Mouse (Mus musculus) midbrain, embryonic 15.5 days (tissue): ENCODE results near the gene D030056L22Rik. TPM values are rescaled to one million over a fixed set of nuclear protein-coding genes. Genes with fewer than 3 reads are reported as not detected.

Experiments
- ATAC-seq: fragments of 200-750 bp; cut with Nextera tagmentation; replicated peaks from 2 replicates; pipeline ENCODE4 v1.8.0; 2017; ENCODE audit warnings: moderate TSS enrichment
- H3K27ac ChIP-seq: fragments of 300-500 bp; sonication (generic); 2 replicates; pipeline ENCODE4 v1.5.1; 2015; ENCODE audit warnings: mild to moderate bottlenecking, inconsistent platforms
- H3K27me3 ChIP-seq: fragments of 300-500 bp; sonication (generic); replicated peaks from 2 replicates; pipeline ENCODE4 v1.6.1; 2015; ENCODE audit warnings: inconsistent platforms
- H3K36me3 ChIP-seq: fragments of 300-500 bp; sonication (generic); replicated peaks from 2 replicates; pipeline ENCODE4 v1.6.1; 2015; ENCODE audit warnings: inconsistent platforms
- H3K4me1 ChIP-seq: fragments of 300-500 bp; sonication (generic); 2 replicates; pipeline ENCODE4 v1.6.1; 2015; ENCODE audit warnings: inconsistent platforms
- H3K4me2 ChIP-seq: fragments of 300-500 bp; sonication (generic); 2 replicates; pipeline ENCODE4 v1.6.1; 2015; ENCODE audit warnings: inconsistent platforms, mild to moderate bottlenecking, moderate library complexity
- H3K4me3 ChIP-seq: fragments of 300-500 bp; sonication (generic); 2 replicates; pipeline ENCODE4 v1.5.1; 2015; ENCODE audit warnings: mild to moderate bottlenecking, inconsistent platforms
- H3K9ac ChIP-seq: fragments of 300-500 bp; sonication (generic); 2 replicates; pipeline ENCODE4 v1.6.1; 2015; ENCODE audit warnings: mild to moderate bottlenecking, inconsistent platforms
- H3K9me3 ChIP-seq: fragments of 300-500 bp; sonication (generic); 2 replicates; pipeline ENCODE4 v1.6.1; 2016; ENCODE audit warnings: inconsistent platforms
- WGBS: fragments of 180-500 bp; shearing (Covaris S2); methylation state at CpG from one replicate; pipeline ENCODE4 v1.1.7; 2015; ENCODE audit warnings: mixed read lengths; 5-methylcytosine and 5-hydroxymethylcytosine counted together
- polyA plus RNA-seq: library from polyadenylated mRNA; unstranded; fragments of >200 nt; fragmentation: Nextera tagmentation; extraction: Ambion mirVana; gene quantifications from 2 replicates; pipeline ENCODE4 v1.2.1, GENCODE M21; 2015

The D030056L22Rik gene
- polyA plus RNA-seq, 1 experiment from 2014 or later = 45.7 TPM

GRCm38 (mm10) chr19:18743946-18744345 lies 31.0 kb downstream of the D030056L22Rik start:
- no peaks in the 10 kb centered on the region for H3K36me3 ChIP-seq
- H3K27me3 ChIP-seq = no peaks in the 10 kb centered on the region
- WGBS = 84% methylated on average over 5 of the region's 5 CpGs
- no peak overlapping the region for H3K9ac ChIP-seq
- no peaks in the 10 kb centered on the region for H3K4me1 ChIP-seq
- no peak overlapping the region for H3K27ac ChIP-seq
- H3K4me3 ChIP-seq = no peak overlapping the region
- no peaks in the 10 kb centered on the region for H3K9me3 ChIP-seq
- no peak overlapping the region for H3K4me2 ChIP-seq
- ATAC-seq = no peak

- Histone ChIP-seq H3K4me2 (no peak overlapping the region), H3K27me3 (peaks cover 5% of the 10 kb centered on the region; the same call in 1 of the 2 replicates), H3K4me3 (no peak overlapping the region), H3K4me1 (0 out of 2 replicates have a peak, but pooled peaks cover 4% of the 10 kb centered on the region), H3K27ac (no peak overlapping the region), H3K36me3 (no peaks in the 10 kb centered on the region), H3K9me3 (no peaks in the 10 kb centered on the region), H3K9ac (no peak overlapping the region)
- 94% methylated on average over 5 of the region's 5 CpGs for WGBS
- no peak for ATAC-seq
Observed at GRCm38 (mm10) chr19:18746576-18747340, 33.8 kb downstream of the D030056L22Rik start.

- Histone ChIP-seq H3K9ac (no peak overlapping the region), H3K27me3 (peaks cover 5% of the 10 kb centered on the region; the same call in 1 of the 2 replicates), H3K4me2 (no peak overlapping the region), H3K36me3 (no peaks in the 10 kb centered on the region), H3K4me1 (0 out of 2 replicates have a peak, but pooled peaks cover 4% of the 10 kb centered on the region), H3K27ac (no peak overlapping the region), H3K4me3 (no peak overlapping the region), H3K9me3 (no peaks in the 10 kb centered on the region)
- ATAC-seq = no peak
- WGBS = 94% methylated on average over 4 of the region's 4 CpGs
Observed at GRCm38 (mm10) chr19:18747379-18747778, 34.4 kb downstream of the D030056L22Rik start.

- H3K9me3 ChIP-seq = no peaks in the 10 kb centered on the region
- peak; percentile 54; the same call in 1 of the 2 replicates for ATAC-seq
- 0 out of 2 replicates have a peak, but pooled peaks cover 4% of the 10 kb centered on the region for H3K4me1 ChIP-seq
- H3K4me3 ChIP-seq = peak within 1 kb of the TSS; percentile 34
- WGBS = 7% methylated on average over 41 of the region's 41 CpGs
- 0 out of 2 replicates have a peak within 1 kb of the TSS, but pooled peaks have one; percentile 0 for H3K9ac ChIP-seq
- H3K4me2 ChIP-seq = peak within 1 kb of the TSS; percentile 59
- H3K36me3 ChIP-seq = no peaks in the 10 kb centered on the region
- H3K27ac ChIP-seq = no peak within 1 kb of the TSS
- peaks cover 5% of the 10 kb centered on the region; the same call in 1 of the 2 replicates for H3K27me3 ChIP-seq
Observed at GRCm38 (mm10) chr19:18749598-18750339, 36.8 kb downstream of the D030056L22Rik start, which contains the start of gene Trpm6. Gene Trpm6, plus strand, starts transcription at chr19:18749983.

- H3K4me1 ChIP-seq = no peaks in the 10 kb centered on the region
- no peaks in the 10 kb centered on the region for H3K36me3 ChIP-seq
- H3K27me3 ChIP-seq = no peaks in the 10 kb centered on the region
- H3K27ac ChIP-seq = no peak overlapping the region
- H3K4me3 ChIP-seq = no peak overlapping the region
- no peak overlapping the region for H3K4me2 ChIP-seq
- no peak overlapping the region for H3K9ac ChIP-seq
- no peak for ATAC-seq
- no peaks in the 10 kb centered on the region for H3K9me3 ChIP-seq
Observed at GRCm38 (mm10) chr19:18757191-18757590, 44.2 kb downstream of the D030056L22Rik start.

- no peaks in the 10 kb centered on the region for H3K36me3 ChIP-seq
- no peak overlapping the region for H3K4me2 ChIP-seq
- no peak overlapping the region for H3K4me3 ChIP-seq
- H3K27ac ChIP-seq = no peak overlapping the region
- H3K9ac ChIP-seq = no peak overlapping the region
- H3K4me1 ChIP-seq = no peaks in the 10 kb centered on the region
- H3K9me3 ChIP-seq = no peaks in the 10 kb centered on the region
- 30% methylated on average over 4 of the region's 4 CpGs for WGBS
- ATAC-seq = no peak
- no peaks in the 10 kb centered on the region for H3K27me3 ChIP-seq
Observed at GRCm38 (mm10) chr19:18757706-18758105, 44.7 kb downstream of the D030056L22Rik start.

GRCm38 (mm10) chr19:18758269-18758668 lies 45.3 kb downstream of the D030056L22Rik start:
- H3K9me3 ChIP-seq = no peaks in the 10 kb centered on the region
- ATAC-seq = no peak
- H3K4me3 ChIP-seq = no peak overlapping the region
- 26% methylated on average over 6 of the region's 6 CpGs for WGBS
- H3K4me2 ChIP-seq = no peak overlapping the region
- no peaks in the 10 kb centered on the region for H3K27me3 ChIP-seq
- no peak overlapping the region for H3K9ac ChIP-seq
- H3K4me1 ChIP-seq = no peaks in the 10 kb centered on the region
- H3K27ac ChIP-seq = no peak overlapping the region
- no peaks in the 10 kb centered on the region for H3K36me3 ChIP-seq

- Histone ChIP-seq H3K9ac (no peak overlapping the region), H3K4me1 (no peaks in the 10 kb centered on the region), H3K4me3 (no peak overlapping the region), H3K27ac (no peak overlapping the region), H3K9me3 (no peaks in the 10 kb centered on the region), H3K4me2 (no peak overlapping the region), H3K36me3 (no peaks in the 10 kb centered on the region), H3K27me3 (no peaks in the 10 kb centered on the region)
- 17% methylated on average over 9 of the region's 9 CpGs for WGBS
- ATAC-seq = no peak; the same call in 1 of the 2 replicates
Observed at GRCm38 (mm10) chr19:18758916-18759315, 45.9 kb downstream of the D030056L22Rik start.

GRCm38 (mm10) chr19:18766399-18766798 lies 53.4 kb downstream of the D030056L22Rik start:
- no peak overlapping the region for H3K4me3 ChIP-seq
- ATAC-seq = no peak
- 90% methylated on average over 5 of the region's 5 CpGs for WGBS
- H3K4me2 ChIP-seq = no peak overlapping the region
- no peaks in the 10 kb centered on the region for H3K36me3 ChIP-seq
- H3K9ac ChIP-seq = no peak overlapping the region
- no peaks in the 10 kb centered on the region for H3K27me3 ChIP-seq
- H3K4me1 ChIP-seq = no peaks in the 10 kb centered on the region
- no peaks in the 10 kb centered on the region for H3K9me3 ChIP-seq
- no peak overlapping the region for H3K27ac ChIP-seq

Other genes starting within 250 kb of the D030056L22Rik start
- gene Ostf1, start 81.4 kb upstream of the D030056L22Rik start, polyA plus RNA-seq = 37.2 and 42.4 TPM in 2 replicates
- 6.6 and 7.2 TPM in 2 replicates for gene Nmrk1, start 81.2 kb upstream of the D030056L22Rik start, polyA plus RNA-seq
- 11.2 and 13.6 TPM in 2 replicates for gene Carnmt1, start 42.4 kb upstream of the D030056L22Rik start, polyA plus RNA-seq
- 0.41 and 0.43 TPM in 2 replicates for gene Trpm6, start 36.8 kb downstream of the D030056L22Rik start, polyA plus RNA-seq